9 mouse cellular contexts compared by ENCODE assay signal in the genomic region with DNA sequence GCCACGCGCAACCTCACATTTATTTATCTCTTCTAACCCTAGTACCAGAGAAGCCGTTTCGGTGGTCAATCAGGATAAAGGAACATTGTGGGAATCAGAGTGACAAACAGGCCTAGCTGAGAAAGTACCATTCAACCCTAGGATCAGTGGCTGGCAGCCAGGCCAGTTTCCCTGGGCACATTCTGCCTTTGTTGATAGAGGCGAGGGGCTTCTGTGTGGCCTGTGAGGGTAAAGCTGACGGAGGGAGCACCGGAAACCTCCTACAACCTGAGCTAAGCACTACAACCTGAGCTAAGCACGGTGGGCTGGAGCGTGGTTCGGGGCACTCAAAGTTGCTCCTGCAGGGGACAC. TPM values are rescaled to one million over a fixed set of nuclear protein-coding genes. Genes with fewer than 3 reads are reported as not detected.
DNase-seq lines count a peak whose midpoint lies in the region; ATAC-seq lines count a peak whose summit lies in the region.
"Had no signal": no experiment of that assay in that cellular context is flagged by ENCODE, and none has a peak within 500 bp of the region (broad histone marks: within the 10 kb centered on the region; RNA-seq: fewer than 3 reads in every experiment).

No protein-coding gene starts in this region.

- H3K27ac ChIP-seq in lung, embryonic 15.5 days, result no peak overlapping the region
- no peak overlapping the region for H3K27ac ChIP-seq in limb, embryonic 11.5 days (replicated peaks; ENCODE audit: low read depth, low read length)
- H3K27ac ChIP-seq in stomach, embryonic 14.5 days (ENCODE audit: low read length), result no peak overlapping the region

- 31% methylated on average over 10 of the region's 10 CpGs for WGBS in lung, embryonic 15.5 days
- WGBS in limb, embryonic 11.5 days, result 32% methylated on average over 10 of the region's 10 CpGs
- WGBS in stomach, embryonic 14.5 days, result 30% methylated on average over 10 of the region's 10 CpGs

- H3K4me3 ChIP-seq in lung, embryonic 15.5 days, result peak overlapping the region; percentile 42; the same call in 1 of the 2 replicates
- H3K4me3 ChIP-seq in limb, embryonic 11.5 days (ENCODE audit: low read depth, low read length), result no peak overlapping the region; the same call in 1 of the 2 replicates
- H3K4me3 ChIP-seq in stomach, embryonic 14.5 days (ENCODE audit: low read depth, low read length), result 0 out of 2 replicates have a peak overlapping the region, but pooled peaks have one; percentile 31

- ATAC-seq in lung, embryonic 15.5 days (ENCODE audit: borderline replicate concordance, extremely low read depth, low FRiP score, low TSS enrichment), result no peak
- no peak for ATAC-seq in limb, embryonic 11.5 days (ENCODE audit: insufficient number of reproducible peaks, low FRiP score, low TSS enrichment, low read depth)
- no peak for ATAC-seq in stomach, embryonic 14.5 days (ENCODE audit: insufficient number of reproducible peaks, insufficient read depth, low FRiP score, low read depth)

- no peak overlapping the region for H3K9ac ChIP-seq in lung, embryonic 15.5 days
- H3K9ac ChIP-seq in limb, embryonic 11.5 days (ENCODE audit: low read length), result peak overlapping the region; percentile 13; the same call in 1 of the 2 replicates
- H3K9ac ChIP-seq in stomach, embryonic 14.5 days (replicated peaks; ENCODE audit: low read depth, low read length), result no peak overlapping the region

- H3K27me3 ChIP-seq in lung, embryonic 15.5 days, result no peaks in the 10 kb centered on the region; the same call in 1 of the 2 replicates
- H3K27me3 ChIP-seq in limb, embryonic 11.5 days (ENCODE audit: control insufficient read depth, insufficient read depth, low read length), result no peaks in the 10 kb centered on the region
- H3K27me3 ChIP-seq in stomach, embryonic 14.5 days (ENCODE audit: control insufficient read depth, insufficient read depth, low read length), result no peaks in the 10 kb centered on the region

- intact Hi-C loops in left cerebral cortex, postnatal 25 days (cut with DNase I), result no loop called here

- no peaks in the 10 kb centered on the region for H3K36me3 ChIP-seq in lung, embryonic 15.5 days
- H3K36me3 ChIP-seq in limb, embryonic 11.5 days (ENCODE audit: control insufficient read depth, insufficient read depth, low read length), result no peaks in the 10 kb centered on the region
- no peaks in the 10 kb centered on the region for H3K36me3 ChIP-seq in stomach, embryonic 14.5 days (ENCODE audit: control insufficient read depth, insufficient read depth, low read length)

- no peaks in the 10 kb centered on the region for H3K9me3 ChIP-seq in lung, embryonic 15.5 days
- no peaks in the 10 kb centered on the region for H3K9me3 ChIP-seq in limb, embryonic 11.5 days (ENCODE audit: control insufficient read depth, low read length)
- no peaks in the 10 kb centered on the region for H3K9me3 ChIP-seq in stomach, embryonic 14.5 days (ENCODE audit: control insufficient read depth, low read depth, low read length)

- H3K4me2 ChIP-seq in lung, embryonic 15.5 days, result peak overlapping the region; percentile 71
- peak overlapping the region; percentile 49; the same call in 1 of the 2 replicates for H3K4me2 ChIP-seq in limb, embryonic 11.5 days (ENCODE audit: low read depth, severe bottlenecking)
- H3K4me2 ChIP-seq in stomach, embryonic 14.5 days (replicated peaks; ENCODE audit: low read depth, low read length), result peak overlapping the region; percentile 49

- peaks cover 9% of the 10 kb centered on the region; the same call in 1 of the 2 replicates for H3K4me1 ChIP-seq in lung, embryonic 15.5 days
- H3K4me1 ChIP-seq in limb, embryonic 11.5 days (ENCODE audit: control insufficient read depth, insufficient read depth, low read length), result no peaks in the 10 kb centered on the region
- no peaks in the 10 kb centered on the region; the same call in 1 of the 2 replicates for H3K4me1 ChIP-seq in stomach, embryonic 14.5 days (ENCODE audit: control insufficient read depth, insufficient read depth, low read length)

- no peak for DNase-seq in lung, postnatal 25 days (ENCODE audit: low spot score)
- DNase-seq in embryo, embryonic 11 days, result peak; percentile 23
- peak; percentile 44 for DNase-seq in limb, embryonic 11.5 days (ENCODE audit: low spot score)
- no peak for DNase-seq in left cerebral cortex, postnatal 25 days (ENCODE audit: low spot score in 2 of 2)
- no peak for DNase-seq in urinary bladder, postnatal 36 days (ENCODE audit: low spot score in 2 of 2)
- no peak for DNase-seq in kidney, postnatal 25 days

RNA-seq across cellular contexts. Expression of a gene that starts 37.1 kb away (rescaled TPM):
- polyA plus RNA-seq in lung, embryonic 15.5 days (2015; fragmentation: Nextera tagmentation; extraction: Ambion mirVana), result 0.33 and 0.40 TPM in 2 replicates
- 0.07 and 0.09 TPM in 2 replicates for polyA plus RNA-seq in limb, embryonic 11.5 days (2014; fragmentation: Nextera tagmentation; extraction: Ambion mirVana)
- polyA plus RNA-seq in stomach, embryonic 14.5 days (2014; fragmentation: Nextera tagmentation; extraction: Ambion mirVana), result 0.13 and 0.32 TPM in 2 replicates
- under 1 TPM in 1 of 2 experiments, not detected in 1; 0.16 TPM for total RNA-seq in left cerebral cortex, postnatal 25 days (2021)
- total RNA-seq: left cerebral cortex, adult 8-10 months had no signal

RNA-seq across cellular contexts. Expression of a gene that starts 44.0 kb away (rescaled TPM):
- not detected in 2 replicates for polyA plus RNA-seq in lung, embryonic 15.5 days (2015; fragmentation: Nextera tagmentation; extraction: Ambion mirVana)
- polyA plus RNA-seq in limb, embryonic 11.5 days (2014; fragmentation: Nextera tagmentation; extraction: Ambion mirVana), result not detected in 2 replicates
- polyA plus RNA-seq in stomach, embryonic 14.5 days (2014; fragmentation: Nextera tagmentation; extraction: Ambion mirVana), result not detected in 2 replicates
- total RNA-seq in left cerebral cortex, postnatal 25 days (2021), result not detected
- total RNA-seq: left cerebral cortex, adult 8-10 months had no signal

Comparison
In these comparisons a context has a peak if more than half of its experiments do, and no peak if none do; other contexts are left out.
1. DNase-seq: peak in embryo, embryonic 11 days (single experiment) and limb, embryonic 11.5 days (single experiment); none in lung, postnatal 25 days (single experiment), left cerebral cortex, postnatal 25 days (0 of 2), urinary bladder, postnatal 36 days (0 of 2) and kidney, postnatal 25 days (0 of 2).
2. Peak in every context shown above with its lines, with median percentiles within 50 percentile points of each other: H3K4me2 ChIP-seq.